Mouse (Mus musculus): ENCODE data around the gene Rufy4. TPM values are rescaled to one million over a fixed set of nuclear protein-coding genes. Genes with fewer than 3 reads are reported as not detected.

The Rufy4 gene
- polyA plus RNA-seq, 2 experiments from 2014 or later: not detected

Other genes starting within 250 kb of the Rufy4 start
- 10 to 100 TPM; 21.7 to 23.3 TPM for gene Tns1, start 1.1 kb upstream of the Rufy4 start, polyA plus RNA-seq (2017; shearing (Covaris generic))
- under 1 TPM in 1 of 2 experiments, not detected in 1; 0.36 TPM for gene Cxcr2, start 28.4 kb downstream of the Rufy4 start, polyA plus RNA-seq (2017; shearing (Covaris generic))
- gene Cxcr1, start 69.1 kb downstream of the Rufy4 start, polyA plus RNA-seq (2017; shearing (Covaris generic)): not detected
- gene Arpc2, start 110.5 kb downstream of the Rufy4 start, polyA plus RNA-seq (2017; shearing (Covaris generic)): 100 to 1,000 TPM; 749 to 764 TPM
- gene Gpbar1, start 153.0 kb downstream of the Rufy4 start, polyA plus RNA-seq (2017; shearing (Covaris generic)): under 1 TPM in 1 of 2 experiments, not detected in 1; 0.32 TPM
- 100 to 1,000 TPM; 139 to 184 TPM for gene Aamp, start 159.2 kb downstream of the Rufy4 start, polyA plus RNA-seq (2017; shearing (Covaris generic))
- 10 to 100 TPM; 80.2 to 97.8 TPM for gene Pnkd, start 159.4 kb downstream of the Rufy4 start, polyA plus RNA-seq (2017; shearing (Covaris generic))
- gene Tmbim1, start 180.1 kb downstream of the Rufy4 start, polyA plus RNA-seq (2017; shearing (Covaris generic)): 10 to 100 TPM; 13.1 to 16.1 TPM
- not detected for gene Catip, start 236.6 kb downstream of the Rufy4 start, polyA plus RNA-seq (2017; shearing (Covaris generic))
- under 1 TPM; 0.42 to 0.97 TPM for gene Slc11a1, start 249.7 kb downstream of the Rufy4 start, polyA plus RNA-seq (2017; shearing (Covaris generic))

Data from activated CD4-positive, CD25-positive, alpha-beta regulatory T cell, adult 4 months (primary cell).